Mouse (Mus musculus) limb, embryonic 15.5 days (tissue): ENCODE data around the gene Sgta. TPM values are rescaled to one million over a fixed set of nuclear protein-coding genes. Genes with fewer than 3 reads are reported as not detected.
A peak's percentile ranks its signal among the peaks of the same experiment; 100 is the strongest.

ENCODE experiments used
- ATAC-seq: fragments of 200-750 bp; cut with Nextera tagmentation; 2 replicates; pipeline ENCODE4 v1.8.0; 2017; ENCODE audit warnings: low read depth, moderate TSS enrichment; ENCODE audit not compliant: insufficient number of reproducible peaks, low FRiP score, low TSS enrichment
- H3K27ac ChIP-seq: fragments of 300-500 bp; sonication (generic); 2 replicates; pipeline ENCODE4 v1.5.1; 2015; ENCODE audit warnings: moderate library complexity, mild to moderate bottlenecking, inconsistent platforms
- H3K27me3 ChIP-seq: fragments of 300-500 bp; sonication (generic); 2 replicates; pipeline ENCODE4 v1.6.1; 2015; ENCODE audit warnings: inconsistent platforms
- H3K36me3 ChIP-seq: fragments of 300-500 bp; sonication (generic); 2 replicates; pipeline ENCODE4 v1.6.1; 2015; ENCODE audit warnings: inconsistent platforms
- H3K4me1 ChIP-seq: fragments of 300-500 bp; sonication (generic); 2 replicates; pipeline ENCODE4 v1.6.1; 2015; ENCODE audit warnings: inconsistent platforms
- H3K4me2 ChIP-seq: fragments of 300-500 bp; sonication (generic); 2 replicates; pipeline ENCODE4 v1.6.1; 2015; ENCODE audit warnings: mild to moderate bottlenecking, inconsistent platforms
- H3K4me3 ChIP-seq: fragments of 300-500 bp; sonication (generic); 2 replicates; pipeline ENCODE4 v1.5.1; 2015; ENCODE audit warnings: mild to moderate bottlenecking, inconsistent platforms
- H3K9ac ChIP-seq: fragments of 300-500 bp; sonication (generic); 2 replicates; pipeline ENCODE4 v1.6.1; 2015; ENCODE audit warnings: inconsistent platforms
- H3K9me3 ChIP-seq: fragments of 300-500 bp; sonication (generic); 2 replicates; pipeline ENCODE4 v1.6.1; 2016; ENCODE audit warnings: inconsistent platforms
- WGBS: fragments of 180-500 bp; shearing (Covaris S2); methylation state at CpG from one replicate; pipeline ENCODE4 v1.1.7; 2015; 5-methylcytosine and 5-hydroxymethylcytosine counted together
- microRNA-seq: library from miRNA; unstranded; fragments of <30 nt; microRNA quantifications from one replicate; pipeline ENCODE4, GENCODE M21; 2016
- polyA plus RNA-seq: library from polyadenylated mRNA; unstranded; fragments of >200 nt; fragmentation: Nextera tagmentation; extraction: Ambion mirVana; gene quantifications from 2 replicates; pipeline ENCODE4 v1.2.1, GENCODE M21; 2015

The Sgta gene
- polyA plus RNA-seq, 1 experiment from 2014 or later, result 200 TPM

- H3K9me3 ChIP-seq, result no peaks in the 10 kb centered on the region
- no peak overlapping the region for H3K27ac ChIP-seq
- no peak for ATAC-seq
- H3K4me2 ChIP-seq, result no peak overlapping the region
- WGBS, result 91% methylated on average over 8 of the region's 8 CpGs
- H3K4me1 ChIP-seq, result peaks cover 16% of the 10 kb centered on the region
- H3K4me3 ChIP-seq, result no peak overlapping the region
- H3K27me3 ChIP-seq, result peaks cover 30% of the 10 kb centered on the region
- no peak overlapping the region for H3K9ac ChIP-seq
- H3K36me3 ChIP-seq, result no peaks in the 10 kb centered on the region
Observed at GRCm38 (mm10) chr10:80996501-80996900, 63.5 kb downstream of the Sgta start.

- Histone ChIP-seq H3K4me3 (no peak overlapping the region), H3K27me3 (peaks cover 27% of the 10 kb centered on the region), H3K27ac (no peak overlapping the region), H3K36me3 (no peaks in the 10 kb centered on the region), H3K9ac (no peak overlapping the region), H3K4me2 (peak overlapping the region; percentile 27; the same call in 1 of the 2 replicates), H3K4me1 (peaks cover 16% of the 10 kb centered on the region), H3K9me3 (no peaks in the 10 kb centered on the region)
- WGBS, result 10% methylated on average over 21 of the region's 21 CpGs
- peak; percentile 19; the same call in 1 of the 2 replicates for ATAC-seq
Observed at GRCm38 (mm10) chr10:80995091-80995632, 64.8 kb downstream of the Sgta start.

GRCm38 (mm10) chr10:80994621-80995020 is 65.4 kb downstream of the Sgta start:
- H3K4me1 ChIP-seq, result peaks cover 12% of the 10 kb centered on the region
- no peak for ATAC-seq
- no peak overlapping the region for H3K27ac ChIP-seq
- no peaks in the 10 kb centered on the region for H3K36me3 ChIP-seq
- no peaks in the 10 kb centered on the region for H3K9me3 ChIP-seq
- peaks cover 25% of the 10 kb centered on the region for H3K27me3 ChIP-seq
- H3K4me2 ChIP-seq, result 0 out of 2 replicates have a peak overlapping the region, but pooled peaks have one; percentile 27
- 53% methylated on average over 4 of the region's 4 CpGs for WGBS
- no peak overlapping the region for H3K4me3 ChIP-seq
- no peak overlapping the region for H3K9ac ChIP-seq

Small RNA genes within 50 kb of the gene (microRNA-seq; reads per million reads assigned to microRNA genes)
- gene Mir5615-1 (not detected), gene Mir5615-2 (not detected)

Other genes starting within 250 kb of the Sgta start
- gene Jsrp1, start 246.7 kb downstream of the Sgta start, polyA plus RNA-seq, result 7.5 and 26.8 TPM in 2 replicates
- 1,708 and 1,872 TPM in 2 replicates for gene Oaz1, start 233.5 kb downstream of the Sgta start, polyA plus RNA-seq
- gene Lingo3, start 216.1 kb downstream of the Sgta start, polyA plus RNA-seq, result 0.86 and 0.92 TPM in 2 replicates
- gene Lsm7, start 205.0 kb downstream of the Sgta start, polyA plus RNA-seq, result 231 and 258 TPM in 2 replicates
- gene Sppl2b, start 204.9 kb downstream of the Sgta start, polyA plus RNA-seq, result 44.5 and 47.4 TPM in 2 replicates
- gene Tmprss9, start 188.3 kb downstream of the Sgta start, polyA plus RNA-seq, result 0.05 TPM in 1 of 2 replicates, not detected in the other
- 312 and 329 TPM in 2 replicates for gene Timm13, start 159.2 kb downstream of the Sgta start, polyA plus RNA-seq
- 51.6 and 58.2 TPM in 2 replicates for gene Lmnb2, start 141.9 kb downstream of the Sgta start, polyA plus RNA-seq
- gene Gadd45b, start 130.1 kb downstream of the Sgta start, polyA plus RNA-seq, result 44.4 and 44.7 TPM in 2 replicates
- gene Gng7, start 45.2 kb downstream of the Sgta start, polyA plus RNA-seq, result 7.7 and 8.7 TPM in 2 replicates
- 0.05 and 0.29 TPM in 2 replicates for gene Diras1, start 34.5 kb downstream of the Sgta start, polyA plus RNA-seq
- 21.3 and 21.8 TPM in 2 replicates for gene Slc39a3, start 22.8 kb downstream of the Sgta start, polyA plus RNA-seq
- gene Thop1, start 9.9 kb upstream of the Sgta start, polyA plus RNA-seq, result 79.3 and 91.0 TPM in 2 replicates
- 0.73 and 1.5 TPM in 2 replicates for gene Creb3l3, start 38.7 kb upstream of the Sgta start, polyA plus RNA-seq
- gene Map2k2, start 45.7 kb upstream of the Sgta start, polyA plus RNA-seq, result 165 and 167 TPM in 2 replicates
- gene Zbtb7a, start 75.0 kb upstream of the Sgta start, polyA plus RNA-seq, result 58.6 and 61.4 TPM in 2 replicates
- 48.0 and 50.6 TPM in 2 replicates for gene Pias4, start 107.7 kb upstream of the Sgta start, polyA plus RNA-seq
- gene Eef2, start 116.5 kb upstream of the Sgta start, polyA plus RNA-seq, result 564 and 615 TPM in 2 replicates
- 45.7 and 53.5 TPM in 2 replicates for gene Dapk3, start 122.8 kb upstream of the Sgta start, polyA plus RNA-seq
- gene 4930442H23Rik, start 123.7 kb upstream of the Sgta start, polyA plus RNA-seq, result not detected in 2 replicates
- gene Nmrk2, start 141.9 kb upstream of the Sgta start, polyA plus RNA-seq, result 0.41 and 1.3 TPM in 2 replicates
- 0.25 and 0.28 TPM in 2 replicates for gene Atcay, start 170.7 kb upstream of the Sgta start, polyA plus RNA-seq
- 8.7 and 10.9 TPM in 2 replicates for gene Zfr2, start 173.0 kb upstream of the Sgta start, polyA plus RNA-seq
- 5.4 and 6.0 TPM in 2 replicates for gene Matk, start 192.8 kb upstream of the Sgta start, polyA plus RNA-seq
- gene Mrpl54, start 206.8 kb upstream of the Sgta start, polyA plus RNA-seq, result 189 and 194 TPM in 2 replicates
- 77.1 and 87.5 TPM in 2 replicates for gene Apba3, start 206.8 kb upstream of the Sgta start, polyA plus RNA-seq
- gene Tjp3, start 231.4 kb upstream of the Sgta start, polyA plus RNA-seq, result 8.4 and 9.9 TPM in 2 replicates
- 44.8 and 48.1 TPM in 2 replicates for gene Pip5k1c, start 232.8 kb upstream of the Sgta start, polyA plus RNA-seq